Mouse (Mus musculus): ENCODE measurements around the gene Klc3.

The Klc3 gene

GRCm38 (mm10) chr7:19403731-19404296, at the start of gene Klc3:
TSS of gene Klc3 (minus strand) at chr7:19404104.
- no peak for DNase-seq (ENCODE audit: low read depth)

GRCm38 (mm10) chr7:19449165-19449564, 45.3 kb upstream of the Klc3 start:
- DNase-seq (ENCODE audit: low read depth), result no peak

- no peak for DNase-seq (ENCODE audit: low read depth)
Observed at GRCm38 (mm10) chr7:19447689-19448088, 43.8 kb upstream of the Klc3 start.

- no peak for DNase-seq (ENCODE audit: low read depth)
Observed at GRCm38 (mm10) chr7:19444801-19445200, 40.9 kb upstream of the Klc3 start.

GRCm38 (mm10) chr7:19443344-19443743, 39.4 kb upstream of the Klc3 start:
- DNase-seq (ENCODE audit: low read depth), result peak; percentile 75

GRCm38 (mm10) chr7:19441448-19442091, 37.7 kb upstream of the Klc3 start:
- no peak for DNase-seq (ENCODE audit: low read depth)

- DNase-seq (ENCODE audit: low read depth), result no peak
Observed at GRCm38 (mm10) chr7:19437048-19437447, 33.1 kb upstream of the Klc3 start.

GRCm38 (mm10) chr7:19436276-19436675, 32.4 kb upstream of the Klc3 start:
- no peak for DNase-seq (ENCODE audit: low read depth)

GRCm38 (mm10) chr7:19432475-19432874, 28.6 kb upstream of the Klc3 start:
- DNase-seq (ENCODE audit: low read depth), result no peak

GRCm38 (mm10) chr7:19430402-19430801, 26.5 kb upstream of the Klc3 start:
- DNase-seq (ENCODE audit: low read depth), result no peak

GRCm38 (mm10) chr7:19429726-19430125, 25.8 kb upstream of the Klc3 start:
- DNase-seq (ENCODE audit: low read depth), result no peak

- no peak for DNase-seq (ENCODE audit: low read depth)
Observed at GRCm38 (mm10) chr7:19427999-19428650, 24.2 kb upstream of the Klc3 start.

GRCm38 (mm10) chr7:19426888-19427287, 23.0 kb upstream of the Klc3 start:
- DNase-seq (ENCODE audit: low read depth), result no peak

GRCm38 (mm10) chr7:19426349-19426748, 22.4 kb upstream of the Klc3 start:
- no peak for DNase-seq (ENCODE audit: low read depth)

GRCm38 (mm10) chr7:19424051-19424450, 20.1 kb upstream of the Klc3 start:
- no peak for DNase-seq (ENCODE audit: low read depth)

GRCm38 (mm10) chr7:19423083-19423482, 19.2 kb upstream of the Klc3 start:
- DNase-seq (ENCODE audit: low read depth), result no peak

- DNase-seq (ENCODE audit: low read depth), result no peak
Observed at GRCm38 (mm10) chr7:19420821-19421636, 17.1 kb upstream of the Klc3 start.

- DNase-seq (ENCODE audit: low read depth), result no peak
Observed at GRCm38 (mm10) chr7:19420121-19420520, 16.2 kb upstream of the Klc3 start.

GRCm38 (mm10) chr7:19416590-19416989, 12.7 kb upstream of the Klc3 start:
- peak; percentile 73 for DNase-seq (ENCODE audit: low read depth)

- no peak for DNase-seq (ENCODE audit: low read depth)
Observed at GRCm38 (mm10) chr7:19413525-19413924, 9.6 kb upstream of the Klc3 start.

- DNase-seq (ENCODE audit: low read depth), result no peak
Observed at GRCm38 (mm10) chr7:19411783-19412182, 7.9 kb upstream of the Klc3 start.

- no peak for DNase-seq (ENCODE audit: low read depth)
Observed at GRCm38 (mm10) chr7:19410766-19411344, 7.0 kb upstream of the Klc3 start.

All from 416B (cell line).